Mouse (Mus musculus): ENCODE results near the gene Nxph1. TPM values are rescaled to one million over a fixed set of nuclear protein-coding genes. Genes with fewer than 3 reads are reported as not detected.

Nxph1 gene
- polyA plus RNA-seq, 1 experiment from 2014 or later, result 43.9 TPM

DNA sequence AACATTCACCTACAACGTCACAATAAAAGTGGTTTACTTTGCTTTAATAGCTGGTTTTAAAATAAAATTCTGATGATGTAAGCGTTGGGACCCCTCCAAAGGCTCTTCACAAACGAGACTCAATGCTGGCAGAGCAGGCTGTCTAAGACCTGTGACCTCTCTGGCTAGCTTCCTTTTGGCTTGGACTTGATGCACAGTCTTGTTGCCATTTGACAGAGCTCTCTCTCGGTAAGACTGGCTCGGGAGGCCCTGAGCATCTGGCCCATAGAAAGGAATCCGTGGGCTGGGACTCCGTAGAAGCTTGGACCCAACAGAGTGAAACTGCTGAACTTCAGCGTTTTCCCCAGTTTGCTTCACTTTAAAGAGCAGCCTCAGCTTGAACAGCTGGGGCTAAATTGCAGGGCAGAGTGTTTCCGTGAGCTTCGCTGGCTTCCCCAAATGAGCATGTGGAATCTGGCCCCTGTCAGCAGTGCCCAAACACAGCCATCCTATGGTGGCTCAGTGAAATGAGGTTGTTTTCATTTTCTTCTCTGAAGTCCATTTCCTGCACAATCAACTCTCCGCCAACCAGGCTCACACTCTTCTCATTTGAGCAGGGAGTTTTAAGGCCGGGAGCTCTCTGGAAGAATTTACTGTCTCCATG, 48.2 kb downstream of the Nxph1 start:
- H3K9ac ChIP-seq (replicated peaks), result no peak overlapping the region

DNA sequence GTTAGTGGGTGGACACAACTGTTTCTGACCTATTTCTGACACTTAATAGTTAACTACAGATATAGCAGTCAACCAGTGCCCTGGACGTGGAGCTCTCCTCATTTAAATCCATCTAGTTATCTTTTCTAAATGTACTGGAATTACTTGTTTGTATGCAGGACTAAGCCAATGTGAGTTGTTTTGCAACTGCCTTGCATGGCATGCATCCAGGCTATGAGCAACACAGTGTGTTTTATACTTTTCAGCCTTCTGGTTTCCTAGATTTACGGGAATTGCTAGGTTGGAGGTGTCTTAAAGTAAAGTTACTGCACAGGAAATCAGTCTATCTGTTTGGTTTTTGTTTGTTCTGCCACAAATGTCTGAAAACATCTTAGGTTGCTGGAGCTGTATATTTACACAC, 49.1 kb downstream of the Nxph1 start:
- 83% methylated on average over 2 of the region's 2 CpGs for WGBS
- no peaks in the 10 kb centered on the region for H3K27me3 ChIP-seq
- no peak overlapping the region for H3K4me3 ChIP-seq (replicated peaks)
- H3K4me1 ChIP-seq (replicated peaks), result peaks cover 4% of the 10 kb centered on the region; the same call in 1 of the 2 replicates
- no peak overlapping the region for H3K27ac ChIP-seq
- H3K4me2 ChIP-seq (replicated peaks), result no peak overlapping the region
- no peak overlapping the region for H3K9ac ChIP-seq (replicated peaks)
- ATAC-seq, result no peak
- no peaks in the 10 kb centered on the region for H3K36me3 ChIP-seq
- H3K9me3 ChIP-seq, result no peaks in the 10 kb centered on the region

More for the DNA sequence above, 48.2 kb downstream of the Nxph1 start:
- Histone ChIP-seq H3K4me1 (replicated peaks) (peaks cover 4% of the 10 kb centered on the region; the same call in 1 of the 2 replicates), H3K27ac (no peak overlapping the region), H3K9me3 (no peaks in the 10 kb centered on the region), H3K36me3 (no peaks in the 10 kb centered on the region), H3K4me2 (replicated peaks) (no peak overlapping the region), H3K27me3 (no peaks in the 10 kb centered on the region), H3K4me3 (replicated peaks) (no peak overlapping the region)
- no peak for ATAC-seq
- WGBS, result 77% methylated on average over 12 of the region's 12 CpGs

DNA sequence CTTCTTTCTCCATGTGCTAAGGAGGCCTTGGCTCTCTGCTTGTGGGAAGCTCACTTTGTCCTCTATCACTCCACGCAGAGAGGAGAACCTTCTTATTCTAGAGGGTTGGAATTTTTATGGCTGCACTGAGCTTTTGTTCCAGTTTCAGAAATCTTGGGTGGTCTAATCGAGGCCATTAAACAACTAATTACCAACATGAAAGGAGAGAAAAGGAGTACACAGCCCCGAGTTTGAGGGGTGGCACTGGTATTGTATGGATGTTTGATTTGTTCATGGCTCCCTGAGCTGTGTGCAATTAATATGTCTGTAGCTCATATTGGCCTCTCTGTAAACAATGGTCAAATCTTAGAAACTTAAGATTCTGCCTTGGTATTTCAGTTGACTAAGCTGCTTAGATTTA, 54.5 kb downstream of the Nxph1 start:
- Histone ChIP-seq H3K4me3 (replicated peaks) (no peak overlapping the region), H3K4me2 (replicated peaks) (no peak overlapping the region), H3K27me3 (no peaks in the 10 kb centered on the region), H3K4me1 (replicated peaks) (no peaks in the 10 kb centered on the region), H3K36me3 (no peaks in the 10 kb centered on the region), H3K9ac (replicated peaks) (no peak overlapping the region), H3K27ac (no peak overlapping the region), H3K9me3 (no peaks in the 10 kb centered on the region)
- ATAC-seq, result no peak
- WGBS, result 42% methylated on average over 3 of the region's 3 CpGs

DNA sequence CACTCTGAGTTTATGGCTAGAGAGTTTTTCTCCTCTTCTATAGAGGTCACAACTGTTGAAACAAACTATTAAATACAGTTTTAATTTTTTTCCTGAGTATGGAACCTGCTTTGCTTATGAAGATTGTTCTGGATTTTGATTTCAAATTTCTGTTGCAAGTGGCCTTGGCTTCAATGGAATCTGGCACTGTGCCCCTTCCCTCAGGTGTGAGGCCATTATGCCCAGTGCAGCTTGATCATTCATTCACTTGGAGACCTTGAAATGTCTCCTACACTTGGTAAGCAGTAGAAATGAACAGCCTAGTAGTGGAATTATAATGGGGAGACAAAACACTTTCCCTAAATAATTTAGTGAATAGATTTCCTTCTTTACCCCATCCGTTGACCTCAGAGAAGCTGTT, 78.4 kb downstream of the Nxph1 start:
- H3K4me2 ChIP-seq (replicated peaks), result no peak overlapping the region
- H3K4me1 ChIP-seq (replicated peaks), result no peaks in the 10 kb centered on the region
- H3K9me3 ChIP-seq, result no peaks in the 10 kb centered on the region
- no peak for ATAC-seq
- no peak overlapping the region for H3K27ac ChIP-seq
- no peaks in the 10 kb centered on the region for H3K27me3 ChIP-seq
- no peak overlapping the region for H3K4me3 ChIP-seq (replicated peaks)
- H3K36me3 ChIP-seq, result no peaks in the 10 kb centered on the region
- WGBS, result 86% methylated on average over 1 of the region's 1 CpGs
- no peak overlapping the region for H3K9ac ChIP-seq (replicated peaks)

DNA sequence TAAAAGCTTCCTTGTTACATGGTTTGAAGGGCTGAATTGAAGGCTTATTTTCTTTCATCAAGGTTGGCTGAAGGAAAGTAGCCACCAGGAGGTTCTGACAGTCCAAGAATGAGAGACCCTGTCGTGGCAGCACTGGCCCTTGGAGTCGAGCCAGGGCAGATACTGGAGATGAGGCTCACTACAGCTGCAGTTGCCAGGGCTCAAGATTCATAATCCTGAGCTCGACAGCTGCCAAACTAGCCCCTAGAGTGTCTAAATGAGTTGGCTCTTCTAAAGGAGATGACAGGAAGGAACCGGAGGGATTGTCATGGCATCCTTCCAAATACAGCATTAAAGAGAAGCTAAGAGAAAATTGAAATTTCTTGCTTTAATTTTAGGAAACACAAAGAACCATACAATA, 78.9 kb downstream of the Nxph1 start:
- no peak overlapping the region for H3K4me2 ChIP-seq (replicated peaks)
- H3K9ac ChIP-seq (replicated peaks), result no peak overlapping the region
- WGBS, result 51% methylated on average over 4 of the region's 4 CpGs
- H3K27me3 ChIP-seq, result no peaks in the 10 kb centered on the region
- ATAC-seq, result peak; percentile 62; the same call in 1 of the 2 replicates
- no peaks in the 10 kb centered on the region for H3K9me3 ChIP-seq
- no peaks in the 10 kb centered on the region for H3K36me3 ChIP-seq
- H3K4me3 ChIP-seq (replicated peaks), result no peak overlapping the region
- H3K4me1 ChIP-seq (replicated peaks), result no peaks in the 10 kb centered on the region
- no peak overlapping the region for H3K27ac ChIP-seq

DNA sequence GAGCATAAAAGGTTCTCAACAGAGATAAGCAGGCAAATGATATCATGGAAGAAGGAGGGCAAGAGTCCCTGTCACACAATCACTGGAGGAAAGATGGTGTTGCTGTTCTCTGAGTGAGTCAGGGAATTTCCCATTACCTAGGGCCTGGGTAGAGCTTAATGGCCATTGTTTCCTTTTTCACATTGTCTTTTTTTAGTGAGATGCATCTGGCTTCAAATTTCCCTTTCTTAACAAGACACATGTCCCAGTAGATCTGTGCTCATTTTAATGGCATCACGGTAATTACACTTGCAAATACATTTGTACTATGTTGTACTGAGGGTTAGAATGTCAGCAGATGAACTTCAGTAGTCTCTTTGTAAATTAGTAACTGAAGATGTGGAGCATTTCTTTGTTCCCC, 80.3 kb downstream of the Nxph1 start:
- Histone ChIP-seq H3K27ac (no peak overlapping the region), H3K4me2 (replicated peaks) (no peak overlapping the region), H3K4me3 (replicated peaks) (no peak overlapping the region), H3K9ac (replicated peaks) (no peak overlapping the region), H3K9me3 (no peaks in the 10 kb centered on the region), H3K27me3 (no peaks in the 10 kb centered on the region), H3K36me3 (no peaks in the 10 kb centered on the region), H3K4me1 (replicated peaks) (no peaks in the 10 kb centered on the region)
- WGBS, result 79% methylated on average over 1 of the region's 1 CpGs
- ATAC-seq, result no peak

DNA sequence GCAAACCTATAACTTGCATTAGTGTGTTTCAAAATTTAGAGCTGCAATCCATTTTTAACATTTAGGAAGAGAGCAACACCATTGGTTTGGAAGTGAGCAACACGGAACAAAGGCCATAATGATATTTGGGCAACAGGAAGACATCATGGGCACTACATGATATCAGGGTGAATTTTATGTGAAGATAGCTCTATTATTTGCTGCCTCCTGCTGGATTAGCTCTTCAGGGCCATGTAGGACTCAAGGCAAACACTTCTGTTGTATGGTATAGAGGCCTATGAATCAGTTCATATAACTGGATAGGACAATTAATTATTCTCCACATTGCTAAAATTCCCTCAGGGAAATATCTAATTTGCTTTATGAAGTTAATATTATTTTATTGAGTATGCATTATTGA, 91.1 kb downstream of the Nxph1 start:
- H3K4me3 ChIP-seq (replicated peaks), result no peak overlapping the region
- H3K36me3 ChIP-seq, result no peaks in the 10 kb centered on the region
- 90% methylated on average over 1 of the region's 1 CpGs for WGBS

DNA sequence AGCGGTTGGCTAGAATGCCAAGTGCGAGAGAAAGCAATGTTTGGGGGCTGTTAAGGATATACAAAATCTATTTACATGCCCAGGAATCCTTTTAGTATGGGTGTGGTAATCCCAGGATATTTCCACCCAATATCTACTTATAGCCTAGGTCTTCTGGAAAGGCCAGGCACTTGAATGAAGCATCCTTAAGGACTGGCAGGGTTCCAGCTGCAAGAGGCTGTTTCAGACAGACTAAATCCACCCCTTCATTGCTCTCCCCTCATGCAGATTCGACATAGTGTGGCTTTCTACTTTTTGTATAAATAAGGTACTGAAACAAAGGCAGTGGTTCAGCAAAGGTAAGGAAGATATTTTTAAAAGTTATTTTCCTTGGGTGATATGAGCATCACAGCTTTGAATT, 92.8 kb downstream of the Nxph1 start:
- WGBS, result 88% methylated on average over 3 of the region's 3 CpGs

More for the DNA sequence above, 91.1 kb downstream of the Nxph1 start:
- Histone ChIP-seq H3K9me3 (no peaks in the 10 kb centered on the region), H3K9ac (replicated peaks) (no peak overlapping the region), H3K27me3 (no peaks in the 10 kb centered on the region), H3K27ac (no peak overlapping the region), H3K4me1 (replicated peaks) (no peaks in the 10 kb centered on the region), H3K4me2 (replicated peaks) (no peak overlapping the region)
- no peak for ATAC-seq

DNA sequence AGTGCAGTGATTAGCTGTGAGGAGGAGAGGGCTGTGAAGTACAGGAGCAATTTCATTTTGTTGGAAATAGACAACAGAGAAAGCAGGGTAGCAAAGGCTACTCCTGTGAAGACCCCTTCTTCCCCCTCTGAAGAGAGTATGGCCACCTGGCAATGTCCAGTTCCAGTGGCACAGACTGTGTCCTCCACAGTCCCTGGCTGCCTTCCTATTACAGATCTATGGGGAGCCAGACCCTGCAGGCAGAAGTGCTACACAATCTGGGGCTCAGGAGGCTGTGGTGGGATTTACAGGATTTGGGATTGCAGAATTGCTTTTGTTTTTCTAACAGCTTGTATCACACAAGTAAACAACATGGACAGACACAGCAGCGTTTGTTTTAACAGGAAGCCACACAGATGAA, 94.2 kb downstream of the Nxph1 start:
- no peak for ATAC-seq
- Histone ChIP-seq H3K27me3 (no peaks in the 10 kb centered on the region), H3K27ac (no peak overlapping the region), H3K9me3 (no peaks in the 10 kb centered on the region), H3K4me3 (replicated peaks) (no peak overlapping the region), H3K9ac (replicated peaks) (no peak overlapping the region), H3K36me3 (no peaks in the 10 kb centered on the region), H3K4me2 (replicated peaks) (no peak overlapping the region), H3K4me1 (replicated peaks) (no peaks in the 10 kb centered on the region)
- WGBS, result 24% methylated on average over 1 of the region's 1 CpGs

More for the DNA sequence above, 92.8 kb downstream of the Nxph1 start:
- Histone ChIP-seq H3K27me3 (no peaks in the 10 kb centered on the region), H3K4me1 (replicated peaks) (no peaks in the 10 kb centered on the region), H3K9me3 (no peaks in the 10 kb centered on the region), H3K4me2 (replicated peaks) (no peak overlapping the region), H3K27ac (no peak overlapping the region), H3K36me3 (no peaks in the 10 kb centered on the region), H3K9ac (replicated peaks) (no peak overlapping the region), H3K4me3 (replicated peaks) (no peak overlapping the region)
- ATAC-seq, result no peak

DNA sequence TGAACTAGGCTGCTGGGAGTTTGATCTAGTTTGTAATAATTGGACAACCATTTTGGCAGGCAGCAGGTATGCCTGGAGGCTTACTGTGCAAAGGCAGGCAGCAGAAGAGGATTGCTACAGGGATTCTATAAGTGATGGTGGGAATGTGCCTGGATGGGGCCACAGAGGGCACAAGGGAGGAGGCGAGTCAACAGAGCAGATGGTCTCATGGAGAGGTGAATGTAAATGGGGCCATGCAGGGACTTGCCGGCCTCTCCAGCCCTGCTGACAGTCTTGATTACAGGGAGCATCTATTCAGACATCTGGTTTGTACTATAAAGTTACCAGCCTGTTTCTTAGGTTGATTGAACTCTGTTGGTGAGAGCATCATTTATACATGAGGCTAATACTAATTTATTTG, 98.6 kb downstream of the Nxph1 start:
- no peaks in the 10 kb centered on the region for H3K4me1 ChIP-seq (replicated peaks)
- no peak overlapping the region for H3K4me3 ChIP-seq (replicated peaks)
- no peak for ATAC-seq
- no peaks in the 10 kb centered on the region for H3K9me3 ChIP-seq
- 44% methylated on average over 2 of the region's 2 CpGs for WGBS
- H3K9ac ChIP-seq (replicated peaks), result no peak overlapping the region
- H3K36me3 ChIP-seq, result no peaks in the 10 kb centered on the region
- no peak overlapping the region for H3K4me2 ChIP-seq (replicated peaks)
- H3K27me3 ChIP-seq, result no peaks in the 10 kb centered on the region
- no peak overlapping the region for H3K27ac ChIP-seq

DNA sequence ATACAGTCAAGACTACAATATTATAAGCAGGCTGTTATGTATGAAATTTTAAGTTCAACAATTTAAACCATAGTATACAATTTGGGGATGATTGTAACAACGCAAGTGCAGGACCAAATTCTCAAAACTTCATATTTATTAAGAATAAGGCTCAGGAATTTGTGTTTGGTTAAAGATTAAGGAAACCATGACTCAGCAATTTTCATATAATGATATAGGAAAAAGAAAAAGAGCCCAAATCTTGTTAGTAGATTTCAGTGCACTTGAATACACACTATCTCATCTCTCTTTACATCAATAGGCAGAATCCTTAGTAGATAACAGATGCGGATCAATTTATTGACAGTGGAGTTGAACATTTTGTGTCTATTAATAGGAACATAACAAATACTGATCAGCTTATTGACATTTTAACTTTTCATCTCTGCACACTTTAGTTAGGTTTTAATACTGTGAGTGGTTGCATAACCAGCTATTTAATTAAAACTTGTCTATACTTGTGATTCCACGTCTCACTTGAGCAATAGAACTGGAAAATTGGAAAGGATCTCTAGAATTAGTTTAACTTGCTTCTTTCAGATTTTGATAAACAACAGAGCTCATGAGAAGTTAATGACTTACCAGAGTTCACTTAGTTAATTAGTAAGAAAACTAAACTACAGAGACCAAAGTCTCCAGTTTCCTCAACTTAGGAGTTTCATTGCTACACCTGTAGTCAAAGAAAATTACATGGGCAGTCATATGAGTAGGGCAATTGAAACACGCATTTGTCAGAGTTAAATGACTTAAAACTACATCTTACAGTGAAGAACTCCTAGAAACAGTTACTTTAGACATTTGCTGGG, 113.3 kb downstream of the Nxph1 start:
- H3K4me3 ChIP-seq (replicated peaks), result no peak overlapping the region
- ATAC-seq, result no peak
- H3K27me3 ChIP-seq, result no peaks in the 10 kb centered on the region
- H3K9ac ChIP-seq (replicated peaks), result no peak overlapping the region
- no peaks in the 10 kb centered on the region for H3K9me3 ChIP-seq
- no peak overlapping the region for H3K4me2 ChIP-seq (replicated peaks)
- 95% methylated on average over 4 of the region's 4 CpGs for WGBS
- no peaks in the 10 kb centered on the region for H3K36me3 ChIP-seq
- no peak overlapping the region for H3K27ac ChIP-seq
- H3K4me1 ChIP-seq (replicated peaks), result 0 out of 2 replicates have a peak, but pooled peaks cover 3% of the 10 kb centered on the region

DNA sequence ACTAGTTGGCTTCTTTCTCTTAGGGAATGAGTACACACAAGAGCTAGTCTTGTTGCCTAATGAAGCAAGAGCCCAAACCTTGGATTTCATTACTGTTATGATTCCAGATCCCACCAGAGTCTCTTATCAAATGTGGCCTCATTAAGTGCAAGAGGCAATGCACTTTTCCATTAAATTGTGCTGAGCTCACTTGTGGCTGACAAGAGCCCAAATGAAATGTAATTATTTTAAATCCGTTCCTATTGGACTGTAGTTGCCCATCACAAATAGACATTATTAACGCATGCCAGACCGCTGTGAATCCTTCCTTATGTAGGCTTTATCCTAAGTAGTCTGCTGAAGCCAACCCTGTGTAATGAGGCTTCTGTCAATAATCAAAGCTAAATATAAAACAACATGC, 118.2 kb downstream of the Nxph1 start:
- Histone ChIP-seq H3K27me3 (no peaks in the 10 kb centered on the region), H3K4me2 (replicated peaks) (no peak overlapping the region), H3K36me3 (no peaks in the 10 kb centered on the region), H3K27ac (no peak overlapping the region), H3K9me3 (no peaks in the 10 kb centered on the region), H3K9ac (replicated peaks) (no peak overlapping the region), H3K4me1 (replicated peaks) (0 out of 2 replicates have a peak, but pooled peaks cover 7% of the 10 kb centered on the region), H3K4me3 (replicated peaks) (no peak overlapping the region)
- WGBS, result 44% methylated on average over 3 of the region's 3 CpGs
- ATAC-seq, result no peak

Measured in midbrain, embryonic 13.5 days (tissue).